Mouse (Mus musculus) megakaryocyte, adult 5-6 weeks (primary cell): Measurements from ENCODE around the gene Stambp. TPM values are rescaled to one million over a fixed set of nuclear protein-coding genes. Genes with fewer than 3 reads are reported as not detected.
"Not testable (repeated sequence)": the region's sequence is repeated elsewhere in the genome, so short reads cannot be mapped to it uniquely, and the experiment has no call there.

ENCODE experiments used
- ATAC-seq: 2 replicates; pipeline ENCODE4 v1.8.0; 2016; ENCODE audit warnings: mild to moderate bottlenecking, inconsistent platforms; ENCODE audit not compliant: poor library complexity, severe bottlenecking
- total RNA-seq, 2 experiments: library from RNA; stranded (forward) in 1 of 2; stranded (reverse) in 1 of 2; fragments of 153-499, 151-499 nt in 1 of 2; fragments of 221-1000, 200-1000 nt in 1 of 2; gene quantifications; 2 replicates each; pipeline versions ENCODE4 v1.2.3 to v1.2.4; 2015 to 2017

Gene Stambp
- 46.6 and 48.9 TPM in 2 replicates for total RNA-seq (2015)
- 9.0 and 18.0 TPM in 2 replicates for total RNA-seq (2017)

DNA sequence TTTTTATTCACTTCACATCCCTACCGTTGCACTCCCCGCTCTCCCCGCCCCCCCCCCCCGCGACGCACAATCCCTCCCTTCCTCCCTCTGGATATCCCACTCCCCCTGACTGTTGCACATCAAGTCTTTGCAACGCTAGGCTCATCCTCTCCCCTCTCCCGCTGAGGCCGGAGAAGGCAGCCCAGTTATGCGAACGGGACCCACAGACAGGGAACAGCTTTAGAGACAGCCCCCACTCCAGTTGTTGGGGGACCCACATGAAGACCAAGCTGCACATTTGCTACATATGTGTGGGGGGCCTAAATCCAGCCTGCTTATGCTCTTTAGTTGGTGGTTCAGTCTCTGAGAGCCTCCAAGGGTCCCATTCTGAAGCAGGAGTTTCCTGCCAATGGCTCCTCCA, at the start of gene Stambp:
TSS of gene Stambp (minus strand) at position 59 of the 400 bp plus-strand sequence.
- ATAC-seq, result peak; percentile 13; the same call in 1 of the 2 replicates

GRCm38 (mm10) chr6:83619955-83620354, 47.4 kb upstream of the Stambp start:
- ATAC-seq, result no peak

DNA sequence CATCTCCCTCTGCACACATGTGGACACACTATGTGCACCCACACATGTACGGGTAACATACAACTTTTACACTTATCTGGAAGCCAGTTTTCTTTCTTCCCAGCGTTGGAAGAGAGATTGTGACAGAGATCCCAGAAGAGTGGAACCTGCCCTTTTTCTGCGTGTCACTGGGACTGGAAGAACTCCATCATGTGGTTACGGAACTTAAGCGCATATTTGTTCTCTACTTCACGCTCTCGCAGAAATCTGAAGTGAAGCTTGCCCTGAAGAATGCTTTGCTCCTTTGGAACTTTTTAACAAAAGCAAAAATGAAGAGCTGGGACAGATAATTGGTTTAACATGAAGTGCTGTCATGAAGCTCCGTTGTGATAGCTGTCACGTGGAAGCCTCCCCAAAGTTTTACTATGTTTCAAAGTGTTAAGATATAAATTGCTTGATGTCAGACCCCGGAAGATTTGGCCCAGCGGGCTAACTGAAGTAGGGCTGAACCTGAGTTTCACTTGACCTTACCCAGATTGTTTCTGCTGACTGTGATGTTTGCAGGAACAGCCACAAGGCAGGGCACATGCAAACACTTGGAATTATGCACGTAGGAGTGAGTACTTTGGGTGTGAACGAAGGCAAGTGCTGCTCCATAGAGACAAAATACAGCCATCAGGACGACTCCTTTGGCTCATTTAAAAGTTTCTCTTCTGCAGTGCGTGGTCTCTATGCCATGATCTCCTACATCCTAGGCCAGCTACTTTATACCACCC, 45.2 kb upstream of the Stambp start:
- ATAC-seq, result no peak

DNA sequence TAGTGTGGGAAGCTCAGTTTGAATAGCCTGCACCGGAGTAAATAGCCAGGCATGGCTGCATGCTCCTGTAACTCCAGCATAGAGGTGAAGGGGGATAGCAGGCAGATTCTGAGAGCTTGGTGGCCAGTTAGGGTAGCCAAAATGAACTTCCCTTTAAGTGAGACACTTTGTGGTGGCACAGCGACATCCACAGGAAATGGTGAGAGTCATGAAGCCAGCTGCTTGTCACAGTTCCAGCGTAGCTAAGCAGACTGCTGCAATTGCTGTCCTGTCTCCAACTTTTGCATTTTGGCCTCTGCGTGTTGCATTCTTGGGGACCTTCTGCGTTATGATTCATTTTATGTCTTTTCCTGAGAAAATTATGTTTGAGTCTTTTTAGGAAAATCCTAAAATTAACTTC, 44.0 kb upstream of the Stambp start:
- ATAC-seq, result peak; percentile 49; the same call in 1 of the 2 replicates

- no peak for ATAC-seq
Observed at GRCm38 (mm10) chr6:83614469-83614868, 41.9 kb upstream of the Stambp start.

DNA sequence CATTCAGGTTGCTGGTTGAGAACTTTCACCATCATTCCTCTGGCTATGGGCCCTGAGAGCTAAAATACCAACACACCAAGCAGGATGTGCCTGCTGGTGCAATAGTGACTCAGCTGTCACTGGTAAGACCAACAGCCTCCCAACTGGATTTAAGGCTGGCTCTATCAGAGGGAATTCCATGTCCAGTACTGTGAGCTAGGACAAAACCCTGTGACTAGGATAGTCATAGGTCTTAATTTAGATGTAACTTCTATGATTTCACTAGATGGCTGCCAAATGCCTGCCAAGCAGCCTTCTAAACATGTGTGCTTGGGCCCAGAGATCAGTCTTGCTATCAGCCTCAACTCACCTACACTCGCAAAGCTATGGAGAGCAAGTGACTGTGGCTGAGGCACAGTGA, 40.4 kb upstream of the Stambp start:
- no peak for ATAC-seq

DNA sequence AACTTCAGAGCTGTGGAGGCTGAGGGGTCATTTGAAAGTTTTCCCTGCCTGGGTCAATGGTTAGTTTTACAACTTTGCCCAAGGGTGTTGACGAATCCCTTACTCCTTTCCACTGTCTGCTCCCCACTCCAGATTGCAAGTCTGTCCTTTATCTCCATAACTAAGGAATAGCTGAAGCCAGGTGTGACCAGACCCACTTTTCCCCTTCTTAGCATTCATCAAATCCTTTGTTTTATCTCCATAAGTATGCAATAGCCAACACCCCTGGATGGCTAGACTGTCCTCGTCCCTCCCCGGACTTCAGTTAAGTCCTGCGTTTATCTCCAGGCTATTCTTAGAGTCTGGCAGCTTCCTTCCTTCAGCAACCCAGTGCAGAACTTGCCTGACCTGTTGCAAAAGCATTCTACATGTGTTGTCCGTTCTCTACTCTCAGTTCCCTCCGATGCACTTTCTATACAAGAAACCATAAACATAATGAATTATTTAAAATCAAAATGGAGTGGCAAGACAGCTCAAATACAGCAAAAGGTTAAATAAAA, 27.2 kb upstream of the Stambp start:
- peak; percentile 67 for ATAC-seq

- ATAC-seq, result peak; percentile 47
Observed at GRCm38 (mm10) chr6:83599060-83599550, 26.6 kb upstream of the Stambp start.

GRCm38 (mm10) chr6:83598646-83599045, 26.1 kb upstream of the Stambp start:
- ATAC-seq, result peak; percentile 67

DNA sequence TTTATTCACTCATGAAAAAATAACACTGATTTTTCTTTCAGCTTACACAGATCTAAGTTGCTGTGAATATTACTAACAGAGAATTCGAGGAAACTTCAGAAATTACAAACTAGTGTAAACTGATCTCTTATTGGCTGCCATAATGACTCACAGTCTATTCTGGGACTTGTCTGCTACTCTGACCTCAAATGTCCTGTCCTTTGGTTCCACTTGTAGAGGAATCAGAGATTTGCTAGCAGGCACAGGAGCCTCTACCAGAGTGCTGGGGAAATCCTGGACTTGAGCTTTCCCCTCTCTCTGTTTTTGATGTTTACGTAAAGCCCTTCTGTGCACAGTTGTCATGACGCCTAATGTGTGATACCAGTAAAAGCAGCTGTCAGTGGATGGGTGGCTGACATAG, 25.5 kb upstream of the Stambp start:
- no peak for ATAC-seq

GRCm38 (mm10) chr6:83595035-83595434, 22.5 kb upstream of the Stambp start:
- ATAC-seq, result no peak

- no peak for ATAC-seq
Observed at GRCm38 (mm10) chr6:83593896-83594295, 21.4 kb upstream of the Stambp start.

- no peak for ATAC-seq
Observed at GRCm38 (mm10) chr6:83592051-83592450, 19.5 kb upstream of the Stambp start.

- no peak for ATAC-seq
Observed at GRCm38 (mm10) chr6:83590301-83590700, 17.8 kb upstream of the Stambp start.

DNA sequence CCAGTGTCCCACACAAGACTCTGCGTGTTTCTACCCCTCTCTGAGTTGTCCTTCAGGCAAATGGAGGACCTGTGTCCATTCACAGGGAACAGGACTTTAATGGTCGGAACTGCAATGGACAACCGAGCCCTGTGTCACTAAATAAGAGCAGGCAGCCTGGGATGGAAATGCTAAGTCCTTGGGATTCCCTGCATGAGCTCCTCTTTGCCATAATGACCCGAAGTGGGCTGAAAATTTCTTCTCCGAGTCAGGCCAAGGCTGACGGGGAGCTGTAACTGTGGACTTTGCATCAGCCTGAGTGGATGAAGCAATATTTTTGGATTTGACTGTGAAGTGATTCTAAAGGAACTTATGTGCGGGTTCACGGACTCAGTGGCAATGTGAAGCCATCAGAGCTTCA, 14.7 kb upstream of the Stambp start:
- not testable (repeated sequence) for ATAC-seq

GRCm38 (mm10) chr6:83585328-83585727, 12.8 kb upstream of the Stambp start:
- ATAC-seq, result not testable (repeated sequence)

GRCm38 (mm10) chr6:83583591-83583990, 11.1 kb upstream of the Stambp start:
- ATAC-seq, result no peak

GRCm38 (mm10) chr6:83582938-83583270, 10.4 kb upstream of the Stambp start:
- ATAC-seq, result peak; percentile 86

DNA sequence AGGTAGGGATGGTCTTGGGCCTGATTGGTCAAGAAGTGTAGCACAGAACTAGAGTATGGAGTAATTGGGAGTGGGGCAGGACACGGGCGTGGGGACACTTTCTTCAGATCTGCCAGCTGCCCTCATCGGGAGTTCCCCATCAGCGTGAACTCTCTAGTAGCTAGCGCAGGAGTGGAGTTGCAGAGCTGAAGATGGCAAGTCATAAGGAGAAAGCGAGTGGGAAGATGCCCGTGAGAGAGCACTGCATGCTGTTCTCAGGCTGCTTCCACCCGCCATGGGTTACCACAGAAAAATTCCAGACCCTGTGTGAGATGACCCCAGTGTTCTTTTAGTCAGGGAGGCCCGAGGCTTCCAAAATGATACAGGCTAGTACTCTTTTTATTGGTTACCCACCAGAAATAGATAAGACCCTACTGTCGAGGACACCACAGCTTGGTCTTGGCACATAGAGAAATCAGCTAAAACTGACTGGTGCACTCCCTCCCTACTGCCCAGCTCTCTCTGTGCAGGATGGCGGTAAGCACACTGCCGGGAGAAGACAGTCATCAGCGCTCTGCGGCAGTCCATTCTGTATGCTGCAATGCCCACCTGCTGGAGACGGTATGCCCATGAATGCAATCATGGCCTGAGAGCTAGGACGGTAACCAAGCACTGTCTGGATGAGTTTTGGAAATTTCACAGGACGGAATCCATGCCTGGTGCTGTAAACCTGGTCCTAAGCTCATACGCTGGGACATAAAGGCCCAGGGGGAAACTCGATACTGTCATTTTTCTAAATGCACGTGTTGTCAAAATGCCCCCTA, 9.8 kb upstream of the Stambp start:
- ATAC-seq, result no peak

DNA sequence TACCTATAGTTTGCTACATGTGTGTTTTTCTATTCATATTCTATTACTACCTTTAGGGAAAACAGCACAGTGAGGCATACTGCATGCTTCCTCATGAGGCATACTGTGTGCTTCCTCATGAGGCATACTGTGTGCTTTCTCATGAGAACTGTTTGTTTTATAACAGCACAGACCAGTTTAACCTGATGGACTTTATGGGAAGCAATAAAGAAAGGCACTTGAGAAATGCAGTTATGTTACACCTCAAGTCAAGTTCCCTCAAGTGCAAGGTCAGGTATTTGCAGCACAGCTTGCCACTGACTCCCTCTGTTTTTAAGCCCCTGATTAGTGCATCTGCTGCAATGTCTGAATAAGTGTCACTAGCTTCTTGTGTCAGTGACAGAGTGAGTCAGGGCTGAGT, 5.0 kb upstream of the Stambp start:
- ATAC-seq, result no peak

- no peak for ATAC-seq
Observed at GRCm38 (mm10) chr6:83575609-83576008, 3.1 kb upstream of the Stambp start.
